Mouse (Mus musculus) heart, adult 2 months (tissue): ENCODE results near the gene Baz2b.

Experiments used
- EP300 ChIP-seq: fragments of 200-500 bp; IDR thresholded peaks from 2 replicates; pipeline ENCODE4 v1.6.1; 2011; ENCODE audit warnings: low read depth, low read length, control low read depth; ENCODE audit not compliant: insufficient read depth
- POLR2A ChIP-seq: fragments of 200-500 bp; IDR thresholded peaks from 2 replicates; pipeline ENCODE4 v1.6.1; 2011; ENCODE audit warnings: mild to moderate bottlenecking, low read depth, low read length, control low read depth; ENCODE audit not compliant: insufficient read depth

GRCm38 (mm10) chr2:59862618-59863017, 347.0 kb downstream of the Baz2b start:
- TF ChIP-seq EP300 (no peak), POLR2A (no peak)
